Mouse (Mus musculus) layer of hippocampus, postnatal 10 days (tissue): Measurements from ENCODE around the gene Hectd3. TPM values are rescaled to one million over a fixed set of nuclear protein-coding genes. Genes with fewer than 3 reads are reported as not detected.

Experiments
- DNase-seq, 2 experiments: peaks; one replicate each; pipeline ENCODE4 v3.0.0; 2021; ENCODE audit warnings: low spot score in 2 of 2
- total RNA-seq, 2 experiments: library from RNA; stranded (reverse); gene quantifications; 2 replicates each; pipeline ENCODE4 v1.2.3; 2021

Gene Hectd3
- total RNA-seq, 2 experiments from 2014 or later, result 44.3 to 52.2 TPM

DNA sequence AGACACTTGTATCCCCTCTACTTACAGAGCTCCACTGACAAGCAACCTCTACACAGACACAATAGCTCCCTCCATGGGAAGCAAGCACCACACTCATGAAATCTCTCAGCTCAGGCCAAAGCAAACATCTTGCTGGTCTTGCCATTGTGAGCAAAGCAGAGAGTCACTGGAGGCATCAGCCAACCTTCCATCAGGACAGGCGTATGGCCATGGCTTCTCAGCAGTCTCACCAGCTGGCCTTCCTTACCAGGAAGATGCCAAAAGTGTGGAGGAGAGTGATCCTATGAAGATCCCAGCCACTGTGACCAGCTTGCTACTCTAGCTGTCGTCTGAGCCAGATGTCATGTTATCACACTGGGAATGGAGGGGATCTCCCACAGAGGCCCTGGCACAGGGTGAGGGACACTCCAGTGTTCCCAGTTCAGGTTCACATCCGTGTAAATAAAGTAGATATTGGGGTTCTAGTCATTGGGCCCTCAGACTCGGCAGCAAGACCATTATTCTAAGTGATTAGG, 19.8 kb downstream of the Hectd3 start:
- no peak for DNase-seq

DNA sequence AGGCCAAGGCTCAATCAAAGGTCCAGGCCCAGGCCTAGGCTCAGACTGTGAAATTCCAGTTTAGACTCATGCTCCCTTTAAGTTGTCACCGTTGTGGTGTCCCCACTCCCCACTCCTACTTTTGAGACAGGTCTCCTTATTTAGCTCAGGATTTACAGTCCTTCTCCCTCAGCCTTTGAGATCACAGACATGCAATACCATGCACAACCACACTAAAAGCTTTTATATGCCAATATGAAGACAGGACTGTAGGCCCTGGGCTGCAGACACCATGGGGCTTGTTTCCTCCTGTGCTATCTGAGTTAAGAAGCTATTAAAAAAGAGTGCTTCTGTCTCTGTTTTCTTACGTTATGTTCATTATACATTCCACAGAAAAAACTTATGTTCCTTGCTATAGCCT, 22.6 kb downstream of the Hectd3 start:
- no peak for DNase-seq

DNA sequence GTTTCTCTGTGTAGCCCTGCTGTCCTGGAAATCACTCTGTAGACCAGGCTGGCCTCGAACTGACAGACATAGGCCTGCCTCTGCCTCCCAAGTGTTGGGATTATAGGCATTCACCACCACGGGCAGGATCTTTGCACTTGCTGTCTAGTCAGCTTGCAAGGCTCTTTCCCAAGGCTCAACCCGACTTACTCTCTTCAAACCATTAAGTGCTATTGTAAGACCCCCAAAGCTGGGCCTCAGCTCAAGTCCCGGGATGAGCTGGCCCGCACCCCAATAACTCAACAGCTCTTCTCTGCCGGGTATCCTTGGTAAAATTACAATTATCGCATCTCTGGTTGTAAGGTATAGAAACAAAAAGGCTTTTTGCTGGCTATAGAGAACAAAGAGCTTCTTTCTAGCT, 23.2 kb downstream of the Hectd3 start:
- DNase-seq, result no peak

DNA sequence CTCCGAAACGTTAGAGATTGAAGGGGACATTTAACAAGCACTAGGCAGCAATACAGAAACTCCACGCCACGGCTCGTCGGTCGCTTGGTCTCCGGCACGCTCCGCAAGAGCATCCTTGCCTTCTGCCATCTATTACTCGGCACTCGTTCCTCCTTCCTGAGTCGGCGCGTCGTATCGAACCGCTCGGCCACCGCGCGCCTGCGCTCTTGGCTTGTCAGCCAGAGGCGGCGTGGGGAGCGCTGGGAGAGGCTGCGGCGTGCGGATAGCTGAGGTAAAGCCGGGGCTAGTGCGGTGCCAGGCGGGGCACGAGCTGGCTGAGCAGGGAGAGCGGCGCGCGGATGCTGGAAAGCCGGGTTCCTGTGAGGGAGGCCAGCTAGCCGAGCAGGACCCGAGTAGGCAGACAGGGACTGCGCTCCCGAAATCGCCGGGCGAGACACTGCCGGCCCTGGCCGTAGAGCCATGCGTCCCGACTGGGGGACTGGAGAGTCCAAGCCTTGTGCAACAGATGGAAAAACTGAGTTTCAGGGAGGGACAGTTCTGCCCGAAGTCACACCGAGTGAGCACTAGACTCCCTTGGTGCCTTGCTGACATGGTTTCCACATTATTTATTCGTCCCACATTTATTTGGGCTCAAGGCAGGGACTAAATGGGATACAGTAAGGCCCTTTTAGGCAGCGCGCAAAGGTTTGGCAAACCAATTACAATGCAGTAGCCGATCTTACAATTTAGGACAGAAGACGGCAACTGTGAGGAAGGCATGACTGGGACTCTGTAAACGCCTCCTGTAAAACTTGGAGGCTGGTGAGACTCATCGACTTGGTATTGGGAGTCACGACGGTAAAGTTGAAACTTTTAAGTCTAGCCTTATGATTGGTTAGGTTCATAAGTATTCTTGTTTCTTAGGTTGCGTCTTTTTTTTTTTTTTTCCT, 24.4 kb downstream of the Hectd3 start, which contains the start of gene Eif2b3:
TSS of gene Eif2b3 (plus strand) at position 197 of the 929 bp plus-strand sequence.
- DNase-seq, result peak; percentile 85 to 90

DNA sequence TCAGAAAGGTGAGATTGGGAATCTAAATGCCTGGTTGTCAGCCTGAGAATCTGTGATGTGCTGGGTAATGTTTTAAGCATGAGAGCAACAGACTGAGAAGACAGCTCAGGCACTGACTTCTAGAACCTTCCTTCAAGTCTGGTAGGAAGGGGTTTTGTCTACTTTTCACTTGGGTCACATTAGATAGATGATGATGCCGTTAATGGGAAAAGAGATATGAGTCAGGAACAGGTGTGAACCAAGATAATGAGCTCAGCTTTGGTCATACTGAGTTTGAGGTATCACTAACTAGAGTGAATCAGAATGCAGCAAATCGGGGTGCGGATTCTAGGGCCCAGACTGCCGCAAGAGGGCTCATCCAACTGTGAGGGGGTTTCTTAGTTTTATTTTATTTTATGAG, 28.4 kb downstream of the Hectd3 start:
- DNase-seq, result no peak

DNA sequence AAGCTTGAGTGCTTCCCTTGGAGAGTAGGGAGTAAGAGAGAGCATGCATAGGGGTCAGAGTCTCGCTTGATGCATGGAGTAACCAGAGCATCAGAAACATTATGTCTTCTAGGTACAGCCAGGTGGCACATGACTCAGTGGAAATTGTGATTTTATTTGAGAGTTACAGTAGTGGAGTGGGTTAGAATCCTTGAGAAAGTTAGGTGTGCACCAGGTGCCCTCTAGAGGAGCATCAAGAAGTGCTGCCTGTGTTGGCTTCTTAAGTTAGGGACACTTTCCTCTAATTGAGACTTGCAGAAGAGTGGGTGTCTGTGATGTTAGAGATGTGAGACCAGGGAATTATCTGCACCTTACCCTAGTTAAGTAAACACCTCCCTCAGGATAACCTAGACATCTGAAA, 36.0 kb downstream of the Hectd3 start:
- DNase-seq, result no peak

DNA sequence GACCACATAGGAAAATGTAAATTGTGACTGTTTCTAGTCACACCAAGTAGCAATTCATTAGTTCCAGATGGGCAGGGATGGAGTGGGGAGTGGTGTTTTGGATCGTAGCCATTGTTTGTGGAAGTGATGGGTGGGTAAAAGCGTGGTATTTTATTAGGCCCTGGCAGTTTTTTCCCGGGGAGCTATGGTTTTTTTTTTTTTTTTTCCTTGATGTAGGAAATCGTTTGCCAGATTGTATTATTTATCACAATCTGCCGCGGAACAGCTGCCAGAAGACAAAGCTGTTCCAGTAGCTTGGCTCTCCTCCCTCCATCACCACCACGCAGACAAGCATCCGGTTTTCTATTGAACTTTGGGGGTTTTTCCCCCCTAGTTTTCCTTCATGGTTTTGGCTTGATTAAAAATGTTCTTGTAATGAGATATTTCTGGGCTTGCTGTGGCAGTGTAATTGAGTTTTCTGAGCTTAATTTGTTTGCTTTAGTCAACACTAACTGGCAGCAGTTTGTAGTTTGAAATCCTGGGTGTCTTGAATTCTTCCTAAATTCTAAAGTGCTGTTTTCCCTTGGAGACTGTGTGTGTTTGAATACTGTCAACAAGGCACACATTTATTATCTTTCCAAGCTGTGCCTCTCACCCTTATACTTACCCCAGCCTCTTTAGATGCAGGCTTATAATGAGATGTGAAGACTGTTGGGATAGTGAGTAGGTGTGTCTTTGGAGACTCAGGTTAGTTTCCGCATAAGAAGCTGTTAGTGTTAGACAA, 45.0 kb downstream of the Hectd3 start:
- peak; percentile 73 to 79 for DNase-seq

DNA sequence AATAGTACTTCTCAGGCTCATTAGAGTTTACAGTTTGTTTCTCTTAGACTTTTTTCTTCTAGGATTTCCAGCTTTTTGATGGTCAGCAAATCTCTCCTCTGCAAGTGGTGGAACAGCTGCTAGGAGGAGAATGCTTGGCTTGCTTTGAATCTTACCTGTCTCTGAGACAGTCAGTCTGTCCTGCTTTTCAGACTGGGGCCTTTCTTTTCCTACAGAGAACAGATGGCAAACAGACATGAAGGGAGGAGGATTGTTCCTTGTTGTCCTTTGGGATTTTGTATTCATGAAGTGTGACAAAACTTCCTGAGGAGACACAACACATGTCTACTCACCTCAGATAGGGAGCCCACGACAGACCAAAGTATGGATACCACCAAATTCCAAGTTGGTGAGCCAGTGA, 45.7 kb downstream of the Hectd3 start:
- no peak for DNase-seq

DNA sequence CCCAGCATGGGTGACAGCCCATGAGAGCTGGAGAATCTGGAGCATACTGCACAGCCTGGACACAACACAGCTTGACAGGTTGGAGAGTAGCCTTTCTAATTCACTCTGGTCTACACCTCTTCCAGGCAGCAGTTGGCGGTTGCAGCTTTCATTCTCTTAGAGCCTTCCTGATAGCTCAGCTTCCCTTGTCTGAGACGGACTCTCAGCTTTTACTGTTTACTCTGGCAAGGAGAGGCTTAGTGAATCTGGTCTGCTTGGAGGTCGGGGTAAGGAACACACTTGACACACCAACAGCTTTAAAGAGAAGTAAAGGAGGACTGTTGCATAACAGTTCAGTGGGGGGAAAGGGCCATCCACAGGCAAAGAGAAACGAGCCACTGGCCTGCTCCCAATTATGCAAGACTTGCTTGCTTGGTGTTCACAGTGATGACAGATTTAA, 46.2 kb downstream of the Hectd3 start:
- DNase-seq, result peak; percentile 8 to 27

DNA sequence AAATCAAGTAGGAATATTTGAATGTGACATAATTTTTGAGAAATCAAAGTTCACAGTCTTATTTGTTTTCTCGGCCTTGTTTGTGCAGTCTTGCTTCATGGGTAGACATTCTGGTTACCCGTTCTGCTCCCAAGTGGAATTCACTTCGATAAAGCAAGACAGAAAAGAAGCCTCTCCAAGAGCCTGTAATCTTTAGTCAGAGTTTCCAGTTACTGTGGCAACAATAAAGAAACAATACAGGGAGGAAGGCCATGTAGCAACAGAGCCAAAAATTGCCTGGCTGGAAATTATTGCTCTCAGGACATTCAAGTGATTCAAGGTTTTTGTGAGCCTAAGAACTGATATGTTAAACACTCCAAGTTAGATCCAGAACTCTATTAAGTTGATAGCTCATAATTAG, 53.7 kb downstream of the Hectd3 start:
- DNase-seq, result no peak

DNA sequence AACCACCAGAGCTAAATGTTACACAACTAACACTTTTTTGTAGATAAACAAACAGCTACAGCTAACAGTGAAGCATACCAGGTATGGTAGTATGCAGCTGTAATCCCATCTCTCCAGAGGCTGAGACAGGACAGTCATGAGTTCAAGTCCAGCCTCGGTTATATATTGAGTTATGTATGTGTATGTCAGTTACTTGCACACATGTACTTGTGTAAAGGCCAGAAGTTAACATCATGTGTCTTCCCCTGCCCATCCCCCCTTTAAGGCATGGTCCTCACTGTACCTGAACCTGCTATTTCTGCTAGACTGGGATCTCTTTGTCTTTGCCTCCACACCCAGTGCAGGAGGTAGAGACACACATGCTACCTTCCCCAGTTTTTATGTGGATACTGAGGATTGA, 54.4 kb downstream of the Hectd3 start:
- DNase-seq, result no peak

DNA sequence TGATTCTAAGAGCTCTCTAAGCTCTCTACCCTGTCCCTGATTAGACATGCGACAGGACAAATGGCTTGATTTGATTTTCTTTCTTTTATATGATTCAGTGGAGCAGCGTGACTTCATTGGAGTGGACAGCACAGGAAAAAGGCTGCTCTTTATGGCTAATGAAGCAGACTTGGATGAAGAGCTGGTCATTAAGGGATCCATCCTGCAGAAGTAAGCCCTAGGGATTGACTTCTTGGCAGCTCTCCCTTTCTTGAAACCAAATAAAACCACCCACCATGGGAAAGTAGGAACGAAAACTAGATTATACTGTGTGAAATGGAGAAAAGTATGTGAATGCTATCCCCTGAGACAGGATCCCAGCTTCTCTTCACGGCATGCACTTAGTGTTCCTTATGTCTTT, 57.5 kb downstream of the Hectd3 start:
- DNase-seq, result no peak

DNA sequence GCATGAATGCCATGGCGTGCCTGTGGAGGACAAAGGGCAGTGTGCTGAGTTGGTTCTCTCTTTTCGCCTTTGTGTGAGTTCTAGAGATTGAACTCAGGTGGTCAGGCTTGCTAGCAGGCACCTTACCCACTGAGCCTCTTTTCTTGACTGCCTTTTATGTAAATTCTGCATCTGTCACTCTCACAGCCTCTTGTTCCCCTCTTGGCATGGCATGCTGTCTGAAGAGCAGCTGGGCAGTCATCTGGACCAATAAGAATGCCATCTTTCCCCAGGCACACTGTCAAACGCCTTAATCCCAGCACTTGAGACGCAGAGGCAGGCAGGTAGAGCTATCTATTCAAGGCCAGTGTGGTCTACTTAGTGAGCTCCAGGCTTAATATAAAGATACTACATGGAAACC, 58.8 kb downstream of the Hectd3 start:
- DNase-seq, result no peak

Other genes starting within 250 kb of the Hectd3 start
- 10 to 100 TPM; 14.9 to 15.3 TPM for gene Toe1, start 187.7 kb upstream of the Hectd3 start, total RNA-seq
- 1 to 10 TPM; 2.1 to 2.9 TPM for gene Mutyh, start 187.6 kb upstream of the Hectd3 start, total RNA-seq
- 1 to 10 TPM; 1.1 TPM for gene Hpdl, start 173.6 kb upstream of the Hectd3 start, total RNA-seq
- gene Zswim5, start 117.9 kb upstream of the Hectd3 start, total RNA-seq, result 10 to 100 TPM; 12.2 to 14.0 TPM
- 10 to 100 TPM; 42.4 to 45.4 TPM for gene Urod, start 904 bp upstream of the Hectd3 start, total RNA-seq
- gene Eif2b3, start 24.1 kb downstream of the Hectd3 start, total RNA-seq, result 10 to 100 TPM; 26.1 to 27.0 TPM
- gene Ptch2, start 100.8 kb downstream of the Hectd3 start, total RNA-seq, result 1 to 10 TPM; 2.5 to 3.2 TPM
- gene Btbd19, start 130.4 kb downstream of the Hectd3 start, total RNA-seq, result 10 to 100 TPM in 1 of 2 experiments, 1 to 10 TPM in 1; 6.7 to 11.2 TPM
- gene Tctex1d4, start 131.5 kb downstream of the Hectd3 start, total RNA-seq, result 1 to 10 TPM; 1.1 to 1.5 TPM
- 10 to 100 TPM; 16.3 to 16.9 TPM for gene Plk3, start 138.6 kb downstream of the Hectd3 start, total RNA-seq
- 100 to 1,000 TPM; 556 to 596 TPM for gene Rps8, start 160.9 kb downstream of the Hectd3 start, total RNA-seq
- gene Kif2c, start 187.3 kb downstream of the Hectd3 start, total RNA-seq, result 1 to 10 TPM; 2.5 to 2.8 TPM